Mouse (Mus musculus): ENCODE results near the gene Ramp3. TPM values are rescaled to one million over a fixed set of nuclear protein-coding genes. Genes with fewer than 3 reads are reported as not detected.

Gene Ramp3
- 1 to 10 TPM in 1 of 2 experiments, under 1 TPM in 1; 0.66 to 1.7 TPM for total RNA-seq (2023)

DNA sequence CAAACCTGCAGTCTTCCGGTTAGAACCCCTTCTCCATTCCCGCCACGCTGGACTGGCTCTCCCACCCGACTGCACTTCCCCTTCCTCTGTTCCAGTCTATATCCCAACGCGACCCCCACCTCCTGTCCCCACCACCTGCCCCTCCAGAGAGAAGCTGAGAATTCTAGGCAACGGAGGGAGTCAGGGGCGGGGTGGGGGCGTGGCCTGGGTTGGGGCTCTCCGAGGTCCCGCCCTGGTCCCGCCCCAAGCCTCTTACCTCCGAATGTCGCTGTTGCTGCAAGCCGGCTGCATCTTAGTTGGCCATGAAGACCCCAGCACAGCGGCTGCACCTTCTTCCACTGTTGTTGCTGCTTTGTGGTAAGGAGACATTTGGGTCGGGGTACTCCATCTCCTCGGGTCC lies at the start of gene Ramp3:
Gene Ramp3, plus strand, starts transcription at position 251 of the 400 bp plus-strand sequence.

DNA sequence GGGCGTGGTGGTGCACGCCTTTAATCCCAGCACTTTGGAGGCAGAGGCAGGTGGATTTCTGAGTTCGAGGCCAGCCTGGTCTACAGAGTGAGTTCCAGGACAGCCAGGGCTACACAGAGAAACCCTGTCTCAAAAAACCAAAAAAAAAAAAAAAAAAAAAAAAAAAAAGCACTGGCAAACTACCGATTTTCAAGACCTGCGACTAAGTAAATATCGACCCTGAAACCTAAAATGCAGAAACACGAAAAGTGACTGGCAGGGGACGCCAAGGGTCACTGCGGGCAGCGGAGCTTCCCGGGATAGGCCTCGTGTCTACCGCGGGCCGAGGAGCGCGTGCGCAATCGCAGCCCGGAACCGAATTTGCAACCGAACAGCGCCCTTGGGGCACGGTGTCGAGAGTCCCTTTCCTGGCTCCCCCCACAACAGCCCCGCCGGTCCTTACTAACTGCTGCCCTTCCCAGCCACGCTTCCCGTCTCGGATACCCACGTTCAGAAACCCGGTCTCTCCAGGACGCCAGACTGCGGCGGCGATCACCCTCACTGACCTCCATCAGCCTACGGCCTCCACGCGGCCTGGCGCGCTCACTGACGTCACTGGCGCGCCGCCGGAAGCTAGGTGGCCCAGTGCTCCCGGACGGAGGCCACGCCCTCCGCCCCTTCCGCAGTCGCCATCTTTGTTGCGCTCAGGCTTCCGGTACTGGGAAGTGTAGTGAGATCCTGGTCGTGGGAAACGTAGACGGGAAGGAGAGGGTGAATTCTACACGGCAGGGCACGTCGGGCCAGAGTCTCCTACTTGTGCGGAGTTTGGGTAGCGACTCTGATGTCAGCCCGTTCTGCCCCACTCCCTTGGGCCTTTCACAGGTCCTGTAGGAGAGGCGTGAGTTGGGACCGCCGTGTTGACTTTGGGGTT lies 32.6 kb upstream of the Ramp3 start, which contains the start of gene Tbrg4:
Gene Tbrg4, minus strand, starts transcription at position 590 of the 910 bp plus-strand sequence.

GRCm38 (mm10) chr11:6638537-6638936 lies 19.8 kb upstream of the Ramp3 start, which contains the start of gene Wap:
Gene Wap (minus strand): TSS chr11:6638637.

Other genes with a start within 250 kb of the Ramp3 start
- gene Ppia, start 243.1 kb upstream of the Ramp3 start, total RNA-seq (2023) = 1,000 to 10,000 TPM in 1 of 2 experiments, 100 to 1,000 TPM in 1; 735 to 1,042 TPM
- 10 to 100 TPM; 29.2 to 34.9 TPM for gene H2afv, start 214.1 kb upstream of the Ramp3 start, total RNA-seq (2023)
- 10 to 100 TPM; 44.9 to 45.6 TPM for gene Purb, start 182.6 kb upstream of the Ramp3 start, total RNA-seq (2023)
- gene Myo1g, start 137.6 kb upstream of the Ramp3 start, total RNA-seq (2023) = 100 to 1,000 TPM; 690 to 791 TPM
- gene Ccm2, start 111.6 kb upstream of the Ramp3 start, total RNA-seq (2023) = 100 to 1,000 TPM; 144 TPM
- gene Nacad, start 52.5 kb upstream of the Ramp3 start, total RNA-seq (2023) = under 1 TPM; 0.55 to 0.66 TPM
- 10 to 100 TPM; 75.2 to 80.3 TPM for gene Tbrg4, start 32.5 kb upstream of the Ramp3 start, total RNA-seq (2023)
- gene Wap, start 19.9 kb upstream of the Ramp3 start, total RNA-seq (2023) = not detected
- gene Gm11983, start 179.1 kb downstream of the Ramp3 start, total RNA-seq (2023) = not detected

Measured in monocyte, adult 59 days (primary cell).